Mouse (Mus musculus): ENCODE measurements around the gene Cyth1. TPM values are rescaled to one million over a fixed set of nuclear protein-coding genes. Genes with fewer than 3 reads are reported as not detected.

The Cyth1 gene
- polyA plus RNA-seq, 1 experiment = 23.2 TPM

DNA sequence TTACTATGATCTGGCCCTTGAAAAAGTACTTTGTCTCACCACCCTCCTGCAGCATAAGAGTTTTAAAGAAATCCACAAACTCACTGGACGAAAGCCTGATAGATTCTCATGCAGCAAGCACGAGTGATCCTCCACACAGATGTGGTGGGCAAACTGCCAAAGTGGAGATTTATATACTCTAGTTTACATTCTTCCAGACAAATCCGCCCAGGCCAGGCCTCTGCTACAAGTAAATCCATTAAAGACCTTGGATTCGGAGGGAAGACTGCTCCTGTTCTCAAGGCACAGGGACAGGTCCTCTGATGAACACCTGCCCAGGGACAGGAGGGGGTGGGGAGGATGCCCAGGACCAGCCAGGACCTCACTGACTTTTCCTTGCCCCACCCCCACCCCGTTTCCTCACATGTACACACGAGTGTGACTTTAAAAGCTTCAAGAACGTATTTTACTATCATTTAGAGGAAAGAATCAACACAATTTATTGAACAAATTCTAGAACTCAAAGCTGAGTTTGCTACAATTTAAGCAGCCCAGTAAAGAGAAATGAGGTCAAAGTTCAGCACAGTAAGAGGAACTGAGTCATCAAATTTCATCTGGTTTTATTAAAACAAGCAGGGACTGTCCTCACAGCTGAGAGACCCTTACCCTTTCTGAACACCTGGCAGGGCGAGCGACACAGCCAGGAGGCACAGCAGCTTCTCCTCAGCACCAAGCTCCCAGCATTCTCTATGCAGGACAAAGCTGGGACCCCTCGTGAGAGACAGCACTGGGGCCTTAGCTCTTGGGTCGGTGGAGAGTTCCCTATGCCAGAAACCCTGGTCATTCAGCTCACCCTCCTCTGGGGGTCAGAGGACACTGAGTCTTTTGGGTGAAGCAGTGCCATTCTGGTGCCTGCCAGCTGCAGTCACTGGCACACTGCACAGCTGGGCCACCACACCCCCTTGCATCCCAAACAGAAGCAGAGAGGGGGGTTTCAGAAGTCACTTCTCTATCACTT, 47.3 kb downstream of the Cyth1 start:
- no peak for DNase-seq (ENCODE audit: low spot score)

DNA sequence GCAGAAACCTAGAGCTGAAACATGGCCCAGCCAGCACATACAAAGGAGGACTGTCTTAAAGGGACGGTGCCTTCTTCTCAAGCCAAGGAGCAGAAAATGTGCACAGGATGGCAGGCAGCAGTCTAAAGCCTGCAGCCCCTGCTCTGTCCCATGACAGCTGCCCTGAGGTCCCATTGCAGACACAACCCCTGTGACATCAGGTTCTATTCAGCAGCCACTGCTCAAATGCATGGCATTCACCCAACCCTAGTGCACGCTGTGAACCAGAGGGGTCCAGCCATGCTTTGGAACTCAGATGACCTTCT, 50.1 kb downstream of the Cyth1 start:
- DNase-seq (ENCODE audit: low spot score) = no peak

GRCm38 (mm10) chr11:118197508-118198295, 50.7 kb downstream of the Cyth1 start:
- no peak for DNase-seq (ENCODE audit: low spot score)

DNA sequence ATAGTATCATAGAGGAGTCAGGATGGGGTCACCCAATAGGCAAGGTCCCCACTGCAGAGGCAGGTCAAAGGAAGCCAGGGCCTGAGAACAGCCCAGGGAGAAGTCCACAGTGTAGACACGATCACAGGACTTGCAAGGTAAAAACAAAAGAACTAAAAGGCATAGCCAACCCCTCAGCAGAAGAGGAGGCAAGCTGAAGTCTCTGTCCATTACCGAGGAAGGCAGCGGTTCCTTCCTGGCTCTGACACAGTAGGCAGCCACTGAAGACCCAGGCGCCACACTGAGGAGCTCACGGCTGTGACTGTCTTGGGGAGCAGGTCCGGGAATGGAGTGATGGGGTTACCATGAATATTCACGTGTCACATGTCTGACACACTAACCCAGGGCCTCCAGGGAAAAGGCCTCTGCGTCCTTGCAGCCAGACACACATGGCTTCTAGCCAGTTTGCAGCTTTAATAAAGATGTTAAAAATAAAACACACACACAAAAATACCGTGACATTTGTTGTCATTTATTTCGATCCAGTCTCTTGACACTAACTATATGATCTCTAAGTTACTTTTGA, 51.5 kb downstream of the Cyth1 start:
- no peak for DNase-seq (ENCODE audit: low spot score)

GRCm38 (mm10) chr11:118193390-118194147, 54.8 kb downstream of the Cyth1 start:
- peak; percentile 52 for DNase-seq (ENCODE audit: low spot score)

DNA sequence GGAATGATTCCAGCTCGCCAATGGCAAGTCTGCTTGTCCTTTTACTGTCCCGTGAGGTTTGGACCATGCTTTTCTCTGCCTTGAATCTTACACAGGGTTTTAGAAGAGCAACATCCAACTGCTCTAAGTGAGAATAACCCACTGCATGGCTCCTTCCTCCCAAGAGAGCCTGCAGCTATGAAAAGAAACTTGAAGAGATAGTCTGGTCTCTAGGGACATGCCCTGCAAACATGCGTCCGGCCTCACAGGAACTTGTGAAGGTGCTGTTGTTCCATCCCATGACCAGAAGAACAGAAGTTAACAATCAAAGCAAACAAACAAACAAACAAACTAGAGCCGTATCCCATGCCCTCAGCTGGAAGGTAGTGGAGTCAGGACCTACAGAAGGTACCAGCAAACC, 55.4 kb downstream of the Cyth1 start:
- no peak for DNase-seq (ENCODE audit: low spot score)

DNA sequence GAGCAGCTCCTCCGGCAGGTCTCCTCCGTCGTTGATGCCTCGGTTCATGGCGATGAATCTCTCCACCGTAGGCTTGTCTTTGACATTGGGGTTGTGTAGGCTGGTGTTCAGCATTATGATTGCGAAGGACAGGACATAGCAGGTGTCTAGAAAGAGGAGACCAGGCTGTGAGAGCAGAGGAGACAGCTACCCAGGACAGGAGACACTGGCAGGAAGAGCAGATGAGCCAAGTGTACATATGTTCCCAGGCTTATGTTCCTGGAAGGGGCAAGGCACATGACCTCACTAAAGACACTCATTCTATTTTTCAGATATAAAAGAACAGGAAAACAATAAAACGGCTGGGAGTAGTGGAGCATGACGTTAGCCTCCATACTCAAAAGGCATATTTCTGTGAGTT, 65.6 kb downstream of the Cyth1 start:
- DNase-seq (ENCODE audit: low spot score) = no peak

DNA sequence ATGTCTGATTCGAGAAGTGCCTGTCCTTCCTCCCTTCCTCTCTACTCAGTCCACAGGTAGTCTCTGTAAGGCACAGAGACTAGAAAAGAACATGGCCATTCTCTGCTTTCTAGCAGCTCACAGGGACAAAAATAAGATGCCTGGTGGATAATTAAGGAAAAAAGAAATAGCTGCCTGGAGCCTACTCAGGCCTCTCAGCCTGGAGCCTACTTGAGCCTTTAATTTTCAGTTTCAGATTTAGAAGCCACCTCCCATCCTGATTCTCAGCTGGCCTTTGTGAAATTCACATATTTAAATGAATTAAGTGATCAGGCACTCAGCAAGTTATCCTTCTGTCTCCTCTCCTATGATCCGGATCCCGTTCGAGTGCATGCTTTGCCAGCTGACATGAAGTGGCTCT, 66.0 kb downstream of the Cyth1 start:
- no peak for DNase-seq (ENCODE audit: low spot score)

DNA sequence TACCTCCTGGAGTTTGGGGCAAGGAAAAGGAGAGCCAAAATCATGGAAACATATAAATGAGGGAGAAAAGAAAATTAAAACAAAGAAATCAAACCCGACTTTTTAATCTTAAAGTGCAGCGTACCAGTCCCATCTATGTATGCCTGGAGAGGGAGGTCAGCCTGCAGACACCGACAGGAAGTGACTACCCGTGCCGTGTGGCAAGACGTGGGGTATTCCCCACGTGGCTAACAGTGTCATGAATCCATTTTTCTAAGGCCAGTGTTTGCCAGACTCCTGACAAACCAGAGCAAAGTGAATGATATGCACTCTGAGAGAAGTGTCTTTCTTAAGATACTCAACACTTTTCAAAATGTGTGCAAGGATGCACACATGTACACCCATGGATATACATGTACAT, 68.2 kb downstream of the Cyth1 start:
- DNase-seq (ENCODE audit: low spot score) = no peak

DNA sequence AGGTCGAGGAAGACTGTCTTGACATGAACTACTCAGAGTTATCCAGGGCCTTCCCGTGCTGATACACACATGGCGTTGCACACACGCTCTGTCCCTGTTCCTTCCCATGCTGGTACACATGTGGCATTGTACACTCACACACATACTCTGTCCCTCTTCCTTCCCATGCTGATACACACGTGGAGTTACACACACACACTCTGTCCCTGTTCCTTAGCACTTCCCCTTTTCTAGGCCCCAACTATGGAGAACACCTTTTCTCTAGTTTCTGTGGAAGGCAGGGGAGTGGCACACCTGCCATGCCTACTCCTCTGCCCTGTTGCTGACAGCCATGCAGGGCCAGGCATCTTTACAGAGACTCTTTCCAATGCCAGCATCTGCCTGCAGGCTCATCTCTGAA, 70.2 kb downstream of the Cyth1 start:
- no peak for DNase-seq (ENCODE audit: low spot score)

DNA sequence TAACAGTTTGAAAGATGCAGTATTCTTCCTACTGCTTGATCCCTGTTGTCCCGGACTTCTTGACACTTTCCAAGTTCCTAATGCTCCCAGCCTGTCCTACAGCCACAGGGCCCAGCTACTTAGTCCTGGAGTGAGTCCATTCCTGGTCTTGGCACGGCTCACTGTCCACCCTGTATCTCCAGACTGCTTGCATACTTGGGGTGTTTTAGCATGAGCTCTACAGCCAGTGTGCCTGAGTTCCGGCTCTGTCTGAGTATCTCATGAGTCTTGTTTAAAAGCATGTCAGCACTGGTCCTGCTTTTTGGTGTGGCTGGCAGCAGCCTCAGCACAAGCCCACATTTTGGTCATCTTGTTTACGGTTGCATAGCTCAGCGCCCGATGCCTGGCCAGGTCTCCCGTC, 73.6 kb downstream of the Cyth1 start:
- no peak for DNase-seq (ENCODE audit: low spot score)

- DNase-seq (ENCODE audit: low spot score) = no peak
Observed at GRCm38 (mm10) chr11:118172768-118173167, 75.6 kb downstream of the Cyth1 start.

DNA sequence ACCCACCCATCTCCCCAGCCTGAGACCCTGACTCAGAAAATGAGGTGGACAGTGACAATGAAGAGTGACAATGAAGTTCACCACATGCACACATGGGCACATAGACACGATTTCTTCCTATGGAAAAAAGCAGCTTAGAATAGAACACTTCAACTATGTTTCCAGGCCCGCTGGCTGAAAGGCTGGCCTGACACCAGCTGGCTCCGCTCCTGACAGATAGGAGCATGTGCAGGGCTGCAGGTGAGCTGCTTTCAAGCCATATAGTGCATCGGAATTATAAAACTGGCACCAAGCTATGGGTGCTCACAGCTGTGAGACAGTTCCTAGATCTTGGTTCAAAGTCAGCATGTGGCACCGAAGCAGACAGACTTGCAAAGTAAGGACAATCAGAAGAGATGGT, 78.1 kb downstream of the Cyth1 start:
- DNase-seq (ENCODE audit: low spot score) = no peak

GRCm38 (mm10) chr11:118168714-118169113, 79.7 kb downstream of the Cyth1 start:
- no peak for DNase-seq (ENCODE audit: low spot score)

GRCm38 (mm10) chr11:118166626-118167025, 81.8 kb downstream of the Cyth1 start:
- DNase-seq (ENCODE audit: low spot score) = no peak

- DNase-seq (ENCODE audit: low spot score) = no peak
Observed at GRCm38 (mm10) chr11:118165681-118166080, 82.7 kb downstream of the Cyth1 start.

DNA sequence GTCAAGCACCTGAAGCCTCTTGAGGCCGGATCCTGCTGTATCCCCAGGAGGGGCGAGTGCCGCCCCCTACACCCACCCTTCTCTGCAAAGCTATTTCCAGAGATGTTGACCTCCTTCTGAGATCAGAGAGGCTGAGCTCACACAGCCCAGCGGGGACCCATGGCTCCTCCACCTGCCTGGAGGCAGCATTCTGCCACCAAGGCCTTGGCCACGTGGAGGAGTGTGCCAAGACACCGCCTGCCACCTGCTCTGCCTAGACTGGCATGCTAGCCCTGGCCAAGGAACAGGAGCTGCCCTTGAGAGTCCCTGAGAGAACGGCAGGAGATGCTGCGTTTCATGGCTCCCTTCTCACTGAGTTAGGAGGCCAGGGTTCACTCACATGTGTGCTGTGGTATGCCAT, 83.8 kb downstream of the Cyth1 start:
- DNase-seq (ENCODE audit: low spot score) = no peak

GRCm38 (mm10) chr11:118162245-118162644, 86.1 kb downstream of the Cyth1 start:
- DNase-seq (ENCODE audit: low spot score) = no peak

DNA sequence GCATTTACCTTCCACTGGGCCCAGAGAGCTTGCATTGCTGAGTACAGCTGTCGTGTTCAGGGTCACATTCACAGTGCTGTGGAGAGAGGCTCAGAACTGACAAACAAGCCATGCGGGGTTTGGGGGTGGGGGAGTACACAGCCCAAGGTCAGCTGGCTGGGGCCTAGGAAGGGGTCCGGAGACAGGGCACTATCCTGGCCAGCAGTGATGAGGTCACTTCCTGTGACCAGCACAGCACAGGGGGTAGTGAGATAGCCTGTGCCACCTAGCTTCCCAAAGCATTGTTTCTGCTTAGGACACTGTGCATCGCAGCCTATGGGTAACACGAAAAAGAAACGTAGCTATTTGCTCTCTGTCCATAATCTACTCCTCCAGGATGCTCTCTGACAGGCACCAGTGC, 87.2 kb downstream of the Cyth1 start:
- DNase-seq (ENCODE audit: low spot score) = no peak

DNA sequence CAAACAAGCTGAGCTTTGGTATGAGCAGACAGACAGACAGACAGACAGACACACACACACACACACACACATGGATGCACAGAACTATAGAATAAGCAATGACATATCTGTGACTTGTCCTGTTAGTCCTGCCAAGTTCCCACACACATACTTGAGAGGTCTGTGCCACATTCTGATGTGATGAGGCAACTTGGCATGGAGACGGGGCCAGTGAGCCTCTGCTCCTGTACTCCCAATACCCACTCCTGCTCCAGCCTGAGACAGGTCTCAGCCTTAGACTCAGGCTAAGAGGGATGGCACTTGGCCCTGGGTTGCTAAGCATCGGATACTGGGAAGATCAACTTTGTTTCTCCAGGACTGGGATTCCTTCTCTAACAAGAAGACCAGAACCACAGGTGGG, 87.6 kb downstream of the Cyth1 start:
- no peak for DNase-seq (ENCODE audit: low spot score)

GRCm38 (mm10) chr11:118158753-118159152, 89.6 kb downstream of the Cyth1 start:
- no peak for DNase-seq (ENCODE audit: low spot score)

DNA sequence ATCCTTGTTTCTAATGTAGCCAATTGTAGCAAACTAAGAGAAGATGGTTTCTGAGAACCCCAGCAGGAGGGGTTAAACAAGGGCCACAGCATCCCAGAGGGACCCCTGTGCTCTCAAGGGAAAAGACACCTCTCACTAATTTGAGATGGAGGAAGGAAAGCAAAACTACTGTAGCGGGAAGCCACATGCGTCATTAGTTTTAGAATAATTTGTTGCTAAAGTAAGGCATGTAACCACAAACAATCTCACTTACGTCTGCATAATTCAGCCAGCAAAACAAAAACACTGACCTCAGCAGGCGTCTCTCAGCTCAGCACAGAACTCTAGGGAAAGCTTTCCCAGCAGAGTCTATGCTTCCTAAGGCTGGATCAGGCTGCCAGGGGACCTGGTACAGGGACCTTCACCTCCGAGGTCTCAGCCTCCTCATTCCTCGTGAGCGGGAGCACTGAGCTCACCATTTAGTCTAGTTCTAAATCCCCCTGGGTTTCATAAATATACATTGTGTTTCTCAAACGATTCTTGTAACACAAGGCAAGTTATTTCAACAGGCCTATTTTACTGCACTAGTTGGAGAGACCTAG, 91.8 kb downstream of the Cyth1 start:
- DNase-seq (ENCODE audit: low spot score) = no peak

All from urinary bladder, adult 2 months (tissue).